Mouse (Mus musculus) cerebellum, postnatal 14 days (tissue): ENCODE results near the gene Tspan7.

Source experiments
- DNase-seq, 2 experiments: peaks; one replicate each; pipeline ENCODE4 v3.0.0; 2021; ENCODE audit warnings: mixed read lengths in 2 of 2

Gene Tspan7

GRCm38 (mm10) chrX:10556899-10557298, 71.9 kb downstream of the Tspan7 start:
- DNase-seq, result no peak

- no peak for DNase-seq
Observed at GRCm38 (mm10) chrX:10557596-10557995, 72.6 kb downstream of the Tspan7 start.

- no peak for DNase-seq
Observed at GRCm38 (mm10) chrX:10558625-10559024, 73.7 kb downstream of the Tspan7 start.

GRCm38 (mm10) chrX:10565811-10566210, 80.9 kb downstream of the Tspan7 start:
- peak in 1 of 2 experiments; percentile 18 for DNase-seq

GRCm38 (mm10) chrX:10574523-10574922, 89.6 kb downstream of the Tspan7 start:
- peak; percentile 59 to 65 for DNase-seq

- peak; percentile 52 to 70 for DNase-seq
Observed at GRCm38 (mm10) chrX:10575406-10575805, 90.4 kb downstream of the Tspan7 start.

- peak; percentile 18 to 43 for DNase-seq
Observed at GRCm38 (mm10) chrX:10576349-10576748, 91.4 kb downstream of the Tspan7 start.

GRCm38 (mm10) chrX:10577356-10577755, 92.4 kb downstream of the Tspan7 start:
- DNase-seq, result peak; percentile 25 to 48

- no peak for DNase-seq
Observed at GRCm38 (mm10) chrX:10582731-10583130, 97.8 kb downstream of the Tspan7 start.

GRCm38 (mm10) chrX:10592244-10592643, 107.3 kb downstream of the Tspan7 start:
- peak; percentile 36 to 64 for DNase-seq

GRCm38 (mm10) chrX:10593561-10593960, 108.6 kb downstream of the Tspan7 start:
- DNase-seq, result no peak

GRCm38 (mm10) chrX:10617119-10617518, 132.2 kb downstream of the Tspan7 start:
- peak; percentile 37 to 50 for DNase-seq

- no peak for DNase-seq
Observed at GRCm38 (mm10) chrX:10641062-10641461, 156.1 kb downstream of the Tspan7 start.
